Mouse (Mus musculus): ENCODE results near the gene Cadps.

- TF ChIP-seq POLR2A (IDR thresholded peaks at IDR 0.05; ENCODE audit: extremely low read depth, insufficient read depth, low read length) = no peak
- no peak for TF ChIP-seq CTCF (IDR thresholded peaks at IDR 0.05; ENCODE audit: low read depth, low read length)
Measured at GRCm38 (mm10) chr14:12388192-12388795, 434.6 kb downstream of the Cadps start.
